8 mouse cellular contexts compared by ENCODE assay signal in genomic region chr3:103279182-103280149, GRCm38 (mm10). TPM values are rescaled to one million over a fixed set of nuclear protein-coding genes. Genes with fewer than 3 reads are reported as not detected.
A peak's percentile ranks its signal among the peaks of the same experiment; 100 is the strongest.
DNase-seq lines count a peak whose midpoint lies in the region; ATAC-seq and TF ChIP-seq lines count a peak whose summit lies in the region.

Gene Trim33 (plus strand): TSS chr3:103279293.

- peak; percentile 67 for ATAC-seq in Patski
- peak; percentile 89 for ATAC-seq in hindbrain, embryonic 14.5 days (ENCODE audit: low FRiP score)

- H3K27me3 ChIP-seq in Patski = no peaks in the 10 kb centered on the region
- H3K27me3 ChIP-seq in hindbrain, embryonic 14.5 days (ENCODE audit: control insufficient read depth, insufficient read depth, low read length) = no peaks in the 10 kb centered on the region

- H3K4me1 ChIP-seq in hindbrain, embryonic 14.5 days (replicated peaks; ENCODE audit: control insufficient read depth, insufficient read depth, low read length) = peaks cover 24% of the 10 kb centered on the region

- under 1% methylated on average over 108 of the region's 136 CpGs for WGBS in hindbrain, embryonic 14.5 days

- in situ Hi-C loops in Patski (cut with MboI; ENCODE audit: low pct_unique_long_range_greater_than_20kb) = no loop called here

- DNase-seq in Patski (ENCODE audit: low read depth, low spot score) = peak; percentile 64
- peak; percentile 91 to 94 for DNase-seq in cerebellum, postnatal 14 days
- DNase-seq in frontal cortex, postnatal 25 days (ENCODE audit: low spot score in 2 of 2) = peak; percentile 73 to 82
- DNase-seq in hindbrain, embryonic 14.5 days (ENCODE audit: low spot score) = peak; percentile 98
- DNase-seq in layer of hippocampus, postnatal 36 days = peak; percentile 87 to 90
- peak; percentile 88 for DNase-seq in lung, postnatal 36 days
- DNase-seq in retina, postnatal 1 day = peak; percentile 96
- peak; percentile 78 to 84 for DNase-seq in urinary bladder, adult 18-20 months (ENCODE audit: low spot score in 2 of 2)

- H3K9me3 ChIP-seq in hindbrain, embryonic 14.5 days (ENCODE audit: control insufficient read depth, low read length) = no peaks in the 10 kb centered on the region

- peak within 1 kb of the TSS; percentile 88 for H3K4me3 ChIP-seq in hindbrain, embryonic 14.5 days (replicated peaks; ENCODE audit: low read length)

- no peak for TF ChIP-seq CTCF in Patski (IDR thresholded peaks at IDR 0.05)

- H3K9ac ChIP-seq in hindbrain, embryonic 14.5 days = peak within 1 kb of the TSS; percentile 91

- H3K36me3 ChIP-seq in hindbrain, embryonic 14.5 days (replicated peaks; ENCODE audit: control insufficient read depth, insufficient read depth) = no peaks in the 10 kb centered on the region

- H3K4me2 ChIP-seq in hindbrain, embryonic 14.5 days (replicated peaks) = peak within 1 kb of the TSS; percentile 96

- POLR2A ChIA-PET in Patski (lab: Charles Lee) = interaction anchor here (0.6 to 1.7 kb wide), 10 partner anchors 9 to 97 kb away, joined by 3 to 7 read pairs (median 3); no protein-coding TSS in a partner anchor

- H3K27ac ChIP-seq in hindbrain, embryonic 14.5 days = peak within 1 kb of the TSS; percentile 96

- CTCF ChIA-PET in Patski (lab: Charles Lee) = interaction anchor here (0.9 to 1.6 kb wide), 4 partner anchors 11 to 179 kb away, joined by 3 to 6 read pairs (median 4); no protein-coding TSS in a partner anchor

RNA-seq across cellular contexts. Expression of gene Trim33, which starts in this region (rescaled TPM):
- polyA plus RNA-seq in Patski (2021) = 47.3 TPM
- 26.1 and 31.9 TPM in 2 replicates for polyA plus RNA-seq in hindbrain, embryonic 14.5 days (2014; fragmentation: Nextera tagmentation; extraction: Ambion mirVana)
- 10 to 100 TPM; 51.4 to 55.0 TPM for total RNA-seq in layer of hippocampus, postnatal 36 days (2021)

Comparison
In these comparisons a context has a peak if more than half of its experiments do, and no peak if none do; other contexts are left out.
1. Peak in every context shown above with its lines: DNase-seq, ATAC-seq, H3K4me3 ChIP-seq and H3K27ac ChIP-seq.